8 mouse cellular contexts compared by ENCODE assay signal in genomic region chr7:24954450-24954849, GRCm38 (mm10). TPM values are rescaled to one million over a fixed set of nuclear protein-coding genes. Genes with fewer than 3 reads are reported as not detected.
DNase-seq lines count a peak whose midpoint lies in the region; ATAC-seq and TF ChIP-seq lines count a peak whose summit lies in the region.

No protein-coding gene starts in this region.

- no peaks in the 10 kb centered on the region; the same call in 1 of the 2 replicates for H3K27me3 ChIP-seq in testis, adult 2 months (ENCODE audit: control insufficient read depth, insufficient read depth, low read length)
- peaks cover 52% of the 10 kb centered on the region for H3K27me3 ChIP-seq in forebrain, embryonic 16.5 days (replicated peaks; ENCODE audit: control insufficient read depth, insufficient read depth, low read length)
- peaks cover 28% of the 10 kb centered on the region for H3K27me3 ChIP-seq in liver, adult 2 months (ENCODE audit: control insufficient read depth, insufficient read depth, low read length)

- no peak; the same call in 1 of the 2 replicates for ATAC-seq in forebrain, embryonic 16.5 days

- peak overlapping the region; percentile 33 for H3K9ac ChIP-seq in forebrain, embryonic 16.5 days (replicated peaks; ENCODE audit: low read depth, low read length)
- H3K9ac ChIP-seq in liver, adult 2 months (ENCODE audit: low read depth, low read length): 0 out of 2 replicates have a peak overlapping the region, but pooled peaks have one; percentile 12

- no peak for DNase-seq in testis, postnatal 10 days (ENCODE audit: low spot score)
- DNase-seq in liver, adult 2 months (ENCODE audit: extremely low read depth, low read depth, low spot score): no peak
- no peak for DNase-seq in cerebellum, postnatal 36 days
- DNase-seq in urinary bladder, postnatal 25 days (ENCODE audit: low spot score): no peak
- no peak for DNase-seq in layer of hippocampus, adult 11-12 months (ENCODE audit: low spot score)

- H3K27ac ChIP-seq in testis, adult 2 months (ENCODE audit: control insufficient read depth, insufficient read depth, low read depth, low read length): no peak overlapping the region
- no peak overlapping the region for H3K27ac ChIP-seq in forebrain, embryonic 16.5 days (ENCODE audit: low read length)
- H3K27ac ChIP-seq in liver, adult 2 months (replicated peaks; ENCODE audit: insufficient read depth, low read depth, low read length): no peak overlapping the region
- H3K27ac ChIP-seq in olfactory bulb, adult 2 months (ENCODE audit: insufficient read depth, low read depth, low read length): no peak overlapping the region

- peaks cover 4% of the 10 kb centered on the region for H3K4me1 ChIP-seq in testis, adult 2 months (ENCODE audit: control insufficient read depth, insufficient read depth, low read length)
- peaks cover 16% of the 10 kb centered on the region for H3K4me1 ChIP-seq in forebrain, embryonic 16.5 days (replicated peaks; ENCODE audit: control insufficient read depth, insufficient read depth, low read length)
- H3K4me1 ChIP-seq in liver, adult 2 months (ENCODE audit: control insufficient read depth, insufficient read depth, low read length): no peaks in the 10 kb centered on the region
- peaks cover 14% of the 10 kb centered on the region for H3K4me1 ChIP-seq in olfactory bulb, adult 2 months (ENCODE audit: control insufficient read depth, insufficient read depth, low read length)

- peak; percentile 43; the same call in 1 of the 2 replicates for TF ChIP-seq POLR2A in testis, adult 2 months (IDR thresholded peaks at IDR 0.05; ENCODE audit: control insufficient read depth, low read depth, low read length)
- no peak for TF ChIP-seq POLR2A in liver, adult 2 months (IDR thresholded peaks at IDR 0.05; ENCODE audit: extremely low read depth, insufficient read depth, low read length)
- TF ChIP-seq POLR2A in olfactory bulb, adult 2 months (IDR thresholded peaks at IDR 0.05; ENCODE audit: insufficient read depth, low read depth, low read length): no peak

- H3K4me3 ChIP-seq in testis, adult 2 months (ENCODE audit: control insufficient read depth, low read depth, low read length): peak overlapping the region; percentile 64
- H3K4me3 ChIP-seq in forebrain, embryonic 16.5 days (replicated peaks; ENCODE audit: low read length): peak overlapping the region; percentile 39
- H3K4me3 ChIP-seq in liver, adult 2 months (ENCODE audit: insufficient read depth, low read depth, low read length): no peak overlapping the region
- peak overlapping the region; percentile 25; the same call in 1 of the 2 replicates for H3K4me3 ChIP-seq in olfactory bulb, adult 2 months (ENCODE audit: insufficient read depth, low read depth, low read length)

- H3K36me3 ChIP-seq in testis, adult 2 months (ENCODE audit: control insufficient read depth, insufficient read depth, low read length): no peaks in the 10 kb centered on the region
- H3K36me3 ChIP-seq in forebrain, embryonic 16.5 days (ENCODE audit: control insufficient read depth, insufficient read depth): no peaks in the 10 kb centered on the region
- no peaks in the 10 kb centered on the region for H3K36me3 ChIP-seq in liver, adult 2 months (ENCODE audit: control insufficient read depth, insufficient read depth, low read length)

- WGBS in forebrain, embryonic 16.5 days: 3% methylated on average over 19 of the region's 30 CpGs
- 7% methylated on average over 30 of the region's 30 CpGs for WGBS in liver, adult 2 months
- WGBS in olfactory bulb, adult 2 months: 3% methylated on average over 30 of the region's 30 CpGs

- no peaks in the 10 kb centered on the region for H3K79me2 ChIP-seq in liver, adult 2 months (ENCODE audit: control insufficient read depth, insufficient read depth, low read length)

- no peak for TF ChIP-seq CTCF in testis, adult 2 months (IDR thresholded peaks at IDR 0.05; ENCODE audit: control insufficient read depth, insufficient read depth, insufficient replicate concordance, low read depth, low read length)
- TF ChIP-seq CTCF in liver, adult 2 months (IDR thresholded peaks at IDR 0.05; ENCODE audit: low read depth, low read length): no peak
- no peak for TF ChIP-seq CTCF in olfactory bulb, adult 2 months (IDR thresholded peaks at IDR 0.05; ENCODE audit: insufficient read depth, low read depth, low read length)

- no peaks in the 10 kb centered on the region for H3K9me3 ChIP-seq in forebrain, embryonic 16.5 days (ENCODE audit: control insufficient read depth, low read length)

- H3K4me2 ChIP-seq in forebrain, embryonic 16.5 days (ENCODE audit: low read length): peak overlapping the region; percentile 58

RNA-seq across cellular contexts. Expression of gene Gm4881, which starts 10.2 kb away (rescaled TPM):
- polyA plus RNA-seq in testis, adult 2 months (2012; rRNA removed): 1.3 and 1.6 TPM in 2 replicates
- polyA plus RNA-seq in forebrain, embryonic 16.5 days (2015; fragmentation: Nextera tagmentation; extraction: Ambion mirVana): 0.37 TPM in 1 of 2 replicates, not detected in the other
- not detected in 2 replicates for total RNA-seq in liver, adult 2 months (2014; rRNA removed)
- polyA plus RNA-seq in liver, adult 2 months (2012; rRNA removed): not detected in 2 replicates
- not detected in 2 replicates for polyA plus RNA-seq in olfactory bulb, adult 2 months (2012; ENCODE audit: insufficient read depth, insufficient read length, low replicate concordance, missing spikeins)

RNA-seq across cellular contexts. Expression of gene Rabac1, which starts 18.1 kb away (rescaled TPM):
- polyA plus RNA-seq in testis, adult 2 months (2012; rRNA removed): 377 and 423 TPM in 2 replicates
- polyA plus RNA-seq in forebrain, embryonic 16.5 days (2015; fragmentation: Nextera tagmentation; extraction: Ambion mirVana): 200 and 220 TPM in 2 replicates
- 130 and 148 TPM in 2 replicates for total RNA-seq in liver, adult 2 months (2014; rRNA removed)
- polyA plus RNA-seq in liver, adult 2 months (2012; rRNA removed): 230 and 233 TPM in 2 replicates
- not detected in 2 replicates for polyA plus RNA-seq in olfactory bulb, adult 2 months (2012; ENCODE audit: insufficient read depth, insufficient read length, low replicate concordance, missing spikeins)

RNA-seq across cellular contexts. Expression of gene Atp1a3, which starts 51.3 kb away (rescaled TPM):
- 0.38 and 0.44 TPM in 2 replicates for polyA plus RNA-seq in testis, adult 2 months (2012; rRNA removed)
- 227 and 278 TPM in 2 replicates for polyA plus RNA-seq in forebrain, embryonic 16.5 days (2015; fragmentation: Nextera tagmentation; extraction: Ambion mirVana)
- 0.28 and 0.40 TPM in 2 replicates for total RNA-seq in liver, adult 2 months (2014; rRNA removed)
- 0.06 and 0.37 TPM in 2 replicates for polyA plus RNA-seq in liver, adult 2 months (2012; rRNA removed)
- polyA plus RNA-seq in olfactory bulb, adult 2 months (2012; ENCODE audit: insufficient read depth, insufficient read length, low replicate concordance, missing spikeins): 361 and 745 TPM in 2 replicates

RNA-seq across cellular contexts. Expression of gene Arhgef1, which starts 51.7 kb away (rescaled TPM):
- 39.6 and 40.8 TPM in 2 replicates for polyA plus RNA-seq in testis, adult 2 months (2012; rRNA removed)
- 61.7 and 73.7 TPM in 2 replicates for polyA plus RNA-seq in forebrain, embryonic 16.5 days (2015; fragmentation: Nextera tagmentation; extraction: Ambion mirVana)
- 8.5 and 15.5 TPM in 2 replicates for total RNA-seq in liver, adult 2 months (2014; rRNA removed)
- 46.6 and 62.9 TPM in 2 replicates for polyA plus RNA-seq in liver, adult 2 months (2012; rRNA removed)
- 291 and 636 TPM in 2 replicates for polyA plus RNA-seq in olfactory bulb, adult 2 months (2012; ENCODE audit: insufficient read depth, insufficient read length, low replicate concordance, missing spikeins)

RNA-seq across cellular contexts. Expression of gene Cd79a, which starts 57.3 kb away (rescaled TPM):
- polyA plus RNA-seq in testis, adult 2 months (2012; rRNA removed): 0.15 and 0.16 TPM in 2 replicates
- 0.16 and 0.19 TPM in 2 replicates for polyA plus RNA-seq in forebrain, embryonic 16.5 days (2015; fragmentation: Nextera tagmentation; extraction: Ambion mirVana)
- total RNA-seq in liver, adult 2 months (2014; rRNA removed): 0.18 and 0.60 TPM in 2 replicates
- polyA plus RNA-seq in liver, adult 2 months (2012; rRNA removed): 2.0 and 5.7 TPM in 2 replicates
- polyA plus RNA-seq in olfactory bulb, adult 2 months (2012; ENCODE audit: insufficient read depth, insufficient read length, low replicate concordance, missing spikeins): not detected in 2 replicates

Comparison
In these comparisons a context has a peak if more than half of its experiments do, and no peak if none do; other contexts are left out.
1. RNA of gene Atp1a3, which starts 51.3 kb away (polyA plus RNA-seq): 361 to 745 TPM in olfactory bulb, adult 2 months and 227 to 278 TPM in forebrain, embryonic 16.5 days; 0.38 to 0.44 TPM in testis, adult 2 months and 0.06 to 0.37 TPM in liver, adult 2 months; every median in the first group is over 100 times any median in the second.